Mouse (Mus musculus) liver, embryonic 16.5 days (tissue): ENCODE measurements around the gene Best1. TPM values are rescaled to one million over a fixed set of nuclear protein-coding genes. Genes with fewer than 3 reads are reported as not detected.
A peak's percentile ranks its signal among the peaks of the same experiment; 100 is the strongest.

Experiments
- ATAC-seq: fragments of 200-750 bp; cut with Nextera tagmentation; 2 replicates; pipeline ENCODE4 v1.8.0; 2017; ENCODE audit warnings: low read depth, mild to moderate bottlenecking, moderate number of reproducible peaks, moderate library complexity
- H3K27ac ChIP-seq: fragments of 300-500 bp; sonication (generic); 2 replicates; pipeline ENCODE4 v1.5.1; 2014; ENCODE audit warnings: mild to moderate bottlenecking, low read length
- H3K27me3 ChIP-seq: fragments of 300-500 bp; sonication (generic); 2 replicates; pipeline ENCODE4 v1.6.1; 2014; ENCODE audit warnings: low read depth, low read length, mixed read lengths; ENCODE audit not compliant: control insufficient read depth, insufficient read depth
- H3K36me3 ChIP-seq: fragments of 300-500 bp; sonication (generic); 2 replicates; pipeline ENCODE4 v1.6.1; 2014; ENCODE audit warnings: mild to moderate bottlenecking; ENCODE audit not compliant: control insufficient read depth, insufficient read depth
- H3K4me1 ChIP-seq: fragments of 300-500 bp; sonication (generic); 2 replicates; pipeline ENCODE4 v1.6.1; 2014; ENCODE audit warnings: low read depth, low read length, mixed read lengths; ENCODE audit not compliant: control insufficient read depth
- H3K4me2 ChIP-seq: fragments of 300-500 bp; sonication (generic); 2 replicates; pipeline ENCODE4 v1.6.1; 2014; ENCODE audit warnings: low read depth, low read length, mixed read lengths
- H3K4me3 ChIP-seq: fragments of 300-500 bp; sonication (generic); 2 replicates; pipeline ENCODE4 v1.5.1; 2014; ENCODE audit warnings: low read depth, mild to moderate bottlenecking, low read length
- H3K9ac ChIP-seq: fragments of 300-500 bp; sonication (generic); 2 replicates; pipeline ENCODE4 v1.6.1; 2014; ENCODE audit warnings: low read depth, low read length
- H3K9me3 ChIP-seq: fragments of 300-500 bp; sonication (generic); replicated peaks from 2 replicates; pipeline ENCODE4 v1.6.1; 2016; ENCODE audit warnings: low read length; ENCODE audit not compliant: control insufficient read depth
- WGBS: fragments of 180-500 bp; shearing (Covaris S2); extraction: QIAGEN DNeasy Blood & Tissue Kit; methylation state at CpG from one replicate; pipeline ENCODE4 v1.1.7; 2014; ENCODE audit not compliant: insufficient replicate concordance; 5-methylcytosine and 5-hydroxymethylcytosine counted together
- polyA plus RNA-seq: library from polyadenylated mRNA; unstranded; fragments of >200 nt; fragmentation: Nextera tagmentation; extraction: Ambion mirVana; gene quantifications from 2 replicates; pipeline ENCODE4 v1.2.1, GENCODE M21; 2015

Best1 gene
- polyA plus RNA-seq, 1 experiment from 2014 or later, result 0.13 TPM

DNA sequence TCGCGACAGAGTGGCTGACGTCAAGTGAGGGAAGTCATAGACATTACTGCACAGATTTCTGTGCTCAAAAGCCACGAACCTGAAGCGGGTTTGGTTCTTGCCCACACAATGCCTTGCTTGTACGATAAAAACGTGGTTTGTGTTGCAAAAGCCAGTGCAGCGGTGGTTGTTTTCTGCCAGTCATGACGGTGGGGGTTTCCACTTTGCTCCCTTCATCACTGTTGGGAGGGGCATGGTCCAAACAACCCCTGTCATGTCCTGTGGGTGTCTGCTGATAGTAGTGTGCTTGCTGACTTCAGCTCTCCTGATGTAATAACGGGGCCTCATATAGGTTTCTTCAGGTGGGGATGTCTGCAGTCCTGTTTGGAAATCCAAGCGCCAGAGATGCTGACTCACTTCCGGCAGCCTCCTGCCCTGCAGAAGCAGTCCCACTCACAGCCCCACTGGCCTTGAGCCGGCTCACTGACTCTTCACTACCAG is 62.6 kb downstream of the Best1 start:
- H3K9ac ChIP-seq, result peak overlapping the region; percentile 16; the same call in 1 of the 2 replicates
- peak; percentile 75 for ATAC-seq
- peaks cover 22% of the 10 kb centered on the region for H3K4me1 ChIP-seq
- H3K4me2 ChIP-seq, result peak overlapping the region; percentile 67
- H3K27ac ChIP-seq, result peak overlapping the region; percentile 63
- no peaks in the 10 kb centered on the region for H3K27me3 ChIP-seq
- peak overlapping the region; percentile 36 for H3K4me3 ChIP-seq
- WGBS, result 15% methylated on average over 13 of the region's 13 CpGs
- H3K36me3 ChIP-seq, result no peaks in the 10 kb centered on the region
- H3K9me3 ChIP-seq, result no peaks in the 10 kb centered on the region

GRCm38 (mm10) chr19:9938156-9938823 is 63.1 kb downstream of the Best1 start:
- Histone ChIP-seq H3K27me3 (no peaks in the 10 kb centered on the region), H3K36me3 (no peaks in the 10 kb centered on the region), H3K27ac (peak overlapping the region; percentile 63), H3K4me2 (peak overlapping the region; percentile 67), H3K9ac (peak overlapping the region; percentile 16; the same call in 1 of the 2 replicates), H3K4me1 (peaks cover 21% of the 10 kb centered on the region), H3K4me3 (peak overlapping the region; percentile 36), H3K9me3 (no peaks in the 10 kb centered on the region)
- ATAC-seq, result peak; percentile 39; the same call in 1 of the 2 replicates
- 20% methylated on average over 6 of the region's 6 CpGs for WGBS

DNA sequence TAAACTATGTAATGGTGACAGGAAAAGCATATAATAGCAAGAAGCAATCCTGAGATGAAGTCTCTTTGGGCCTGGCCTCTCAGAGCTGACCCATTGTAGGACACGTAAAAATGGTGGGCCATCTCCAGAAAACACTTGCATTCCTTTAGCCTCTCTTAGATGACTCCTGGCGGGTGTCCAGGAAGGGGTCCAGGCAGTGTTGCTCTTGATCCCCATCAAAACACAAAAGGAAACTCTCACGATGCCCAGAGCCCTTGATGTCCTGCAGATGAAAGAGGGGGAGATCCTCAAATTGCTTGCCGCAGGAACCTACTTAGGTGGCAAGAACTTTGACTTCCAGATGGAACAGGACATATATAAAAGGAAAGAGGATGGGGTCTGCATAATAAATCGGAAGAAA is 64.0 kb downstream of the Best1 start:
- no peaks in the 10 kb centered on the region for H3K9me3 ChIP-seq
- no peak overlapping the region for H3K27ac ChIP-seq
- no peak for ATAC-seq
- no peak overlapping the region for H3K4me3 ChIP-seq
- H3K9ac ChIP-seq, result no peak overlapping the region
- 80% methylated on average over 5 of the region's 5 CpGs for WGBS
- no peak overlapping the region for H3K4me2 ChIP-seq
- no peaks in the 10 kb centered on the region for H3K36me3 ChIP-seq
- no peaks in the 10 kb centered on the region for H3K27me3 ChIP-seq
- peaks cover 14% of the 10 kb centered on the region for H3K4me1 ChIP-seq

- Histone ChIP-seq H3K27me3 (no peaks in the 10 kb centered on the region), H3K9me3 (no peaks in the 10 kb centered on the region), H3K36me3 (no peaks in the 10 kb centered on the region), H3K4me2 (no peak overlapping the region), H3K4me3 (no peak overlapping the region), H3K27ac (no peak overlapping the region), H3K4me1 (peaks cover 13% of the 10 kb centered on the region), H3K9ac (no peak overlapping the region)
- ATAC-seq, result no peak
- WGBS, result 42% methylated on average over 5 of the region's 5 CpGs
Observed at GRCm38 (mm10) chr19:9936579-9936978, 64.9 kb downstream of the Best1 start.

Other genes with a start within 250 kb of the Best1 start
- not detected in 2 replicates for gene Scgb2a2, start 154.1 kb downstream of the Best1 start, polyA plus RNA-seq
- 76.2 and 79.7 TPM in 2 replicates for gene Incenp, start 102.1 kb downstream of the Best1 start, polyA plus RNA-seq
- 3,514 and 3,691 TPM in 2 replicates for gene Fth1, start 21.0 kb downstream of the Best1 start, polyA plus RNA-seq
- gene Rab3il1, start within 50 bp of the Best1 start, polyA plus RNA-seq, result 236 and 248 TPM in 2 replicates
- 7.3 and 8.6 TPM in 2 replicates for gene Fads3, start 39.9 kb upstream of the Best1 start, polyA plus RNA-seq
- gene Fads2, start 100.1 kb upstream of the Best1 start, polyA plus RNA-seq, result 87.2 and 102 TPM in 2 replicates
- gene Fads1, start 181.3 kb upstream of the Best1 start, polyA plus RNA-seq, result 79.4 and 92.4 TPM in 2 replicates
- gene Tmem258, start 202.4 kb upstream of the Best1 start, polyA plus RNA-seq, result 277 and 304 TPM in 2 replicates
- 114 and 125 TPM in 2 replicates for gene Fen1, start 202.5 kb upstream of the Best1 start, polyA plus RNA-seq
- gene Myrf, start 239.1 kb upstream of the Best1 start, polyA plus RNA-seq, result 3.1 and 3.9 TPM in 2 replicates